Mouse (Mus musculus): ENCODE data around the gene Znrf1.

The Znrf1 gene

GRCm38 (mm10) chr8:111569926-111570325 is 34.0 kb downstream of the Znrf1 start:
- DNase-seq (ENCODE audit: low read depth), result no peak

- no peak for DNase-seq (ENCODE audit: low read depth)
Observed at GRCm38 (mm10) chr8:111570432-111570831, 34.5 kb downstream of the Znrf1 start.

- peak; percentile 80 for DNase-seq (ENCODE audit: low read depth)
Observed at GRCm38 (mm10) chr8:111571661-111572060, 35.8 kb downstream of the Znrf1 start.

GRCm38 (mm10) chr8:111572431-111572830 is 36.5 kb downstream of the Znrf1 start:
- no peak for DNase-seq (ENCODE audit: low read depth)

- DNase-seq (ENCODE audit: low read depth), result no peak
Observed at GRCm38 (mm10) chr8:111573583-111573982, 37.7 kb downstream of the Znrf1 start.

- DNase-seq (ENCODE audit: low read depth), result no peak
Observed at GRCm38 (mm10) chr8:111574016-111574415, 38.1 kb downstream of the Znrf1 start.

- DNase-seq (ENCODE audit: low read depth), result no peak
Observed at GRCm38 (mm10) chr8:111575492-111575891, 39.6 kb downstream of the Znrf1 start.

GRCm38 (mm10) chr8:111576501-111576900 is 40.6 kb downstream of the Znrf1 start:
- DNase-seq (ENCODE audit: low read depth), result no peak

- no peak for DNase-seq (ENCODE audit: low read depth)
Observed at GRCm38 (mm10) chr8:111577880-111578533, 42.1 kb downstream of the Znrf1 start.

- no peak for DNase-seq (ENCODE audit: low read depth)
Observed at GRCm38 (mm10) chr8:111579318-111579717, 43.4 kb downstream of the Znrf1 start.

GRCm38 (mm10) chr8:111580306-111580705 is 44.4 kb downstream of the Znrf1 start:
- no peak for DNase-seq (ENCODE audit: low read depth)

- no peak for DNase-seq (ENCODE audit: low read depth)
Observed at GRCm38 (mm10) chr8:111582386-111582785, 46.5 kb downstream of the Znrf1 start.

GRCm38 (mm10) chr8:111584946-111585345 is 49.0 kb downstream of the Znrf1 start:
- no peak for DNase-seq (ENCODE audit: low read depth)

GRCm38 (mm10) chr8:111587545-111588094 is 51.7 kb downstream of the Znrf1 start:
- no peak for DNase-seq (ENCODE audit: low read depth)

- no peak for DNase-seq (ENCODE audit: low read depth)
Observed at GRCm38 (mm10) chr8:111588336-111588735, 52.4 kb downstream of the Znrf1 start.

GRCm38 (mm10) chr8:111590214-111590613 is 54.3 kb downstream of the Znrf1 start:
- DNase-seq (ENCODE audit: low read depth), result peak; percentile 49

GRCm38 (mm10) chr8:111591176-111591575 is 55.3 kb downstream of the Znrf1 start:
- DNase-seq (ENCODE audit: low read depth), result no peak

GRCm38 (mm10) chr8:111592390-111592910 is 56.6 kb downstream of the Znrf1 start:
- DNase-seq (ENCODE audit: low read depth), result no peak

GRCm38 (mm10) chr8:111594044-111594840 is 58.3 kb downstream of the Znrf1 start:
- peak; percentile 54 for DNase-seq (ENCODE audit: low read depth)

- peak; percentile 63 for DNase-seq (ENCODE audit: low read depth)
Observed at GRCm38 (mm10) chr8:111594951-111595350, 59.1 kb downstream of the Znrf1 start.

- peak; percentile 99 for DNase-seq (ENCODE audit: low read depth)
Observed at GRCm38 (mm10) chr8:111595712-111596484, 60.0 kb downstream of the Znrf1 start.

GRCm38 (mm10) chr8:111596485-111596821 is 60.6 kb downstream of the Znrf1 start:
- no peak for DNase-seq (ENCODE audit: low read depth)
